Mouse (Mus musculus): Measurements from ENCODE around the gene Ankrd61. TPM values are rescaled to one million over a fixed set of nuclear protein-coding genes. Genes with fewer than 3 reads are reported as not detected.
A peak's percentile ranks its signal among the peaks of the same experiment; 100 is the strongest.

The Ankrd61 gene
- polyA plus RNA-seq (2016; fragmentation: Nextera tagmentation; extraction: Ambion mirVana): 0.46 and 0.66 TPM in 2 replicates

DNA sequence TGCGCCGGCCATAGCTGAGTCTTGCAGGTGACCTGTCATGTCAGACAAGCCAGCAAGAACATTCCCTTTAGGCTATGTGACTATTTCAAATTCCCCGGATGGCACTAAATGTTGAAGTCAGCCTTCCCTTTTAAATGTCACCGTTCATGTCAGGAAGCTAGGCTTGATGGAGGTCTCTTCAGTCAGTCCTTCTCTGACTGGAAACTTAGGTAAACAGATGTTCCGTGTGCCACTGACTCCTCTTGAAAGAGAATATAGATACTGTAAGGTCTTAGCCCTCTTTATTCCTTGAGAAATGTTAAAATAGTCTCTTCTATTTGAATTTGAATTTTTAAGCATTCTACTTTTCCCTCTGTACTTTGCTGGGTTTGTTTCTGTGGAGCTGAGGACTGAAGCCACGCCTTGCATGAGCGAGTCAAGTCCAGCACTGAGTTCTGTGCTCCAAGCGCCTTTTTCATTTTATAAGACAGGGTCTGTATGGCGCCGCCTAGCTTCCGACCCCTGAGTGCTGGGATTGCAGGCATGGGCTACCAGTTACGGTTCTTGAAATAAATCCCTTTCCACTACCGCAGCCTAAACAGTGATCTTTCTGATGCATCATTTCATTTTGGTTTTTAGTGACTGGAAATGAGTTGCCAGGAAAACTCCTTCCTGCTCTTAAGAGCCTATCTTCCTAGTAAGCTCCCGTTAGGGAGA is at the start of gene Ankrd61:
TSS of gene Ankrd61 (minus strand) at position 51 of the 696 bp plus-strand sequence.
- H3K9me3 ChIP-seq: no peaks in the 10 kb centered on the region
- no peak for ATAC-seq (ENCODE audit: low FRiP score)
- no peak within 1 kb of the TSS for H3K9ac ChIP-seq
- no peak within 1 kb of the TSS for H3K4me2 ChIP-seq
- 90% methylated on average over 14 of the region's 14 CpGs for WGBS
- H3K27me3 ChIP-seq: no peaks in the 10 kb centered on the region
- H3K4me3 ChIP-seq (replicated peaks): no peak within 1 kb of the TSS
- H3K27ac ChIP-seq: no peak within 1 kb of the TSS
- no peaks in the 10 kb centered on the region for H3K4me1 ChIP-seq
- peaks cover 71% of the 10 kb centered on the region for H3K36me3 ChIP-seq (replicated peaks)

DNA sequence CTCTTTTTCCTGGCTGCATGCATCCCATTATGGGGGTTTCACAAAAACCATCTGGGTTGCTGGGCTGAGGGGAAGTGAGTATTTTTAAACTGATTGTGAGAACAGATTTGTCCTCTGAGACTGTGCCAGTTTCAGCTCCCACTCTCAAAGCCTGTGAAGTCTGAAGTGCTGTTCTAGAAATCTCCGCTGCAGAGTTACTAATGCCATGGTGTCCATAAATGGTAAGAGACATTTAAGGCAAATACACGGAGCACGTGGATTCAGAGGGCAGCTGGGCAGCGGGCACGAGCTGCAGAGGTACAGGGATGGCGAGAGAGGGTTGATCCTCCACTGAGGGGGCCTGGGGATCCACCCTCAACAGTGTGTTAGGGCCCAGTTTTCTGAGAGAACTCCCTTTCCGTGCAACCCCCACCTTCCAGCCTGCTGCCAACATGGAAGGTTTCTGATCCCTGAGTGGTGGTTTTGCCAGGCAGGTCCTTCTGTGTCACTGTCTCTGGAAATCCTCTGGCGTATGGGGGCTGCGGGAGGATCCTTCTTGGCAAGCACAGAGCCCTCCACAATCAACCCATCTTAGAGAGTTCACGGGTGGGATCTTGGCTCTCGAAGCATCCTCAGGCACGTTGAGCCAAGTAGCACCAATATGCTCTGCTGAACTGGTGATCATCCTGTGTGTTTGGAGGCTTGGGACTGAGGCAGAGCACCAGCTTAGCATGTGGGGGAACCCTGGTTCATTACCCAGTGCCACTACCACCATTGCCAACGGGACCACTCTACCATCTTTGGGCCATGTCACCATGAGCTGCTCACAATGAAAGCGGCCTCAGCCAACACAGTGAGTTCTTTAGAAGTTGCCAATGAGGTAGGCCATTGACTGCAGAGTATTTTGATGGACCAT is 46.0 kb upstream of the Ankrd61 start:
- no peak overlapping the region for H3K4me3 ChIP-seq (replicated peaks)
- H3K9ac ChIP-seq: no peak overlapping the region
- no peaks in the 10 kb centered on the region for H3K27me3 ChIP-seq
- H3K4me2 ChIP-seq: no peak overlapping the region
- no peaks in the 10 kb centered on the region for H3K36me3 ChIP-seq (replicated peaks)
- ATAC-seq (ENCODE audit: low FRiP score): no peak
- no peaks in the 10 kb centered on the region for H3K9me3 ChIP-seq
- H3K27ac ChIP-seq: no peak overlapping the region
- 88% methylated on average over 14 of the region's 14 CpGs for WGBS
- H3K4me1 ChIP-seq: no peaks in the 10 kb centered on the region

DNA sequence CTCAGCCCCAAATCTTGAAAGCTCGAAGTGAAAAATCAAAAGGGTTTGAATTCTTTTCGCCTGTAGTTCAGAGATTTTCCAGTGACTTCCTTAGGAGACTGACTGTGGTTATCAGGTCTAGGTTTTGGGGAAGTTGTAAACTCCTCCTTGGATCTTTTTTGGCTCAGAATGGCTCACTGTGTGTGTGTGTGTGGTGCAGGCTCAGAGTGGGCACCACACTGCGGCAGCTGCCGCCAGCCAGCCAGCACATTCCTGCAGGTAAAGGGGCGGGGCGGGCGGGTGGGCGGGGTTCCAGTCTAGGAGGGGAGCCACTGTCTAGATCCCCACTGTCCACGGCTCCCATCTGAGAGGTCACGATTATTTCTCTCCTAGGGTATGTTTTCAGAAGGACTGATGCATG is 44.1 kb upstream of the Ankrd61 start:
- Histone ChIP-seq H3K9ac (no peak overlapping the region), H3K36me3 (replicated peaks) (no peaks in the 10 kb centered on the region), H3K4me2 (no peak overlapping the region), H3K4me1 (no peaks in the 10 kb centered on the region), H3K9me3 (no peaks in the 10 kb centered on the region), H3K27ac (no peak overlapping the region), H3K4me3 (replicated peaks) (no peak overlapping the region), H3K27me3 (no peaks in the 10 kb centered on the region)
- WGBS: 24% methylated on average over 10 of the region's 10 CpGs
- ATAC-seq (ENCODE audit: low FRiP score): no peak

GRCm38 (mm10) chr5:143936156-143936555 is 38.7 kb upstream of the Ankrd61 start:
- Histone ChIP-seq H3K9ac (no peak overlapping the region), H3K4me2 (no peak overlapping the region), H3K36me3 (replicated peaks) (peaks cover 10% of the 10 kb centered on the region), H3K4me3 (replicated peaks) (no peak overlapping the region), H3K9me3 (no peaks in the 10 kb centered on the region), H3K27me3 (no peaks in the 10 kb centered on the region), H3K27ac (no peak overlapping the region), H3K4me1 (no peaks in the 10 kb centered on the region)
- 88% methylated on average over 9 of the region's 9 CpGs for WGBS
- no peak for ATAC-seq (ENCODE audit: low FRiP score)

DNA sequence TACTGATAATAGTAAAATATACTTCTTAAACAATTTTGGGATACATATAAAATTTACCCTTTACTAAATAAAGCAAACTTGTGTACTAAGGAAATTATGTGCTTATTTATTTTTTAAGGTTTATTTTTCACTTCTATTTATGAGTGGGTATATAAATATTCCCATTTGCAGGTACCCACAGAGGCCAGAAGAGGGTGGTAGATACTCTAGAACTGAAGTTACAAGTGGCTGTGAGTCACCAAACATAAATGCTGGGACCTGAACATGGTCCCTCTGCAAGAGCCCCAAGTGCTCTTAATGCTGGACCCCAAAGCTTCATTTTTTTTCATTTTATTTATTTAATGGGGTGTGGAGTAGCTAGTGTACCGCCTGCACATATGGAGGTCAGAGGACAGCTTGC is 36.4 kb upstream of the Ankrd61 start:
- no peaks in the 10 kb centered on the region for H3K27me3 ChIP-seq
- H3K4me1 ChIP-seq: no peaks in the 10 kb centered on the region
- H3K9ac ChIP-seq: no peak overlapping the region
- H3K36me3 ChIP-seq (replicated peaks): peaks cover 31% of the 10 kb centered on the region
- ATAC-seq (ENCODE audit: low FRiP score): no peak
- WGBS: 79% methylated on average over 1 of the region's 1 CpGs
- no peak overlapping the region for H3K4me2 ChIP-seq
- no peaks in the 10 kb centered on the region for H3K9me3 ChIP-seq
- H3K4me3 ChIP-seq (replicated peaks): no peak overlapping the region
- no peak overlapping the region for H3K27ac ChIP-seq

GRCm38 (mm10) chr5:143933414-143933813 is 35.9 kb upstream of the Ankrd61 start:
- no peak overlapping the region for H3K9ac ChIP-seq
- H3K4me3 ChIP-seq (replicated peaks): no peak overlapping the region
- no peak for ATAC-seq (ENCODE audit: low FRiP score)
- H3K9me3 ChIP-seq: no peaks in the 10 kb centered on the region
- WGBS: 86% methylated on average over 11 of the region's 11 CpGs
- peaks cover 36% of the 10 kb centered on the region for H3K36me3 ChIP-seq (replicated peaks)
- H3K27me3 ChIP-seq: no peaks in the 10 kb centered on the region
- no peaks in the 10 kb centered on the region for H3K4me1 ChIP-seq
- H3K27ac ChIP-seq: no peak overlapping the region
- H3K4me2 ChIP-seq: no peak overlapping the region

DNA sequence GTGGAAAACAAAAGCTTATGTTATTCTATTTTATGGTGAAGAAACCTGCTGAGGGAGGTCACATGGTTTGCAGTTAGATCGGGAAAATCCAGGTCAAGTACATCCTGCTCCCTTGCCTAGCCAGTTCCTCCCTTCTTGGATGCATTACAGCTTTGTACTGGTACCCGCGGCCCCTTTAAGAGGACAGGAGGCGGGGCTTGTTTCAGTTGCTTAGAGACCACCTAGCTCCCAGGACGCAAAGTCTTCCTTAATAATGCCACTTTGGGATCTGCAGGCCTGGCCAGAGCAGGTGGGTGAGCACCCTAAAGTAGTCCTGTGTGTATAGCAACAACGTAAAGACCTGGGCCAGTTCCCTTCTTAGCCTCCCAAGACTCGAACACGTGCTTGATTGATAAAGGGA is 35.3 kb upstream of the Ankrd61 start, which contains the start of gene Rsph10b:
TSS of gene Rsph10b (plus strand) at position 205 of the 400 bp plus-strand sequence.
- Histone ChIP-seq H3K36me3 (replicated peaks) (peaks cover 41% of the 10 kb centered on the region), H3K27ac (no peak within 1 kb of the TSS), H3K9me3 (no peaks in the 10 kb centered on the region), H3K27me3 (no peaks in the 10 kb centered on the region), H3K4me3 (replicated peaks) (no peak within 1 kb of the TSS), H3K9ac (no peak within 1 kb of the TSS), H3K4me1 (no peaks in the 10 kb centered on the region), H3K4me2 (peak within 1 kb of the TSS; percentile 26; the same call in 1 of the 2 replicates)
- no peak for ATAC-seq (ENCODE audit: low FRiP score)
- 14% methylated on average over 8 of the region's 8 CpGs for WGBS

DNA sequence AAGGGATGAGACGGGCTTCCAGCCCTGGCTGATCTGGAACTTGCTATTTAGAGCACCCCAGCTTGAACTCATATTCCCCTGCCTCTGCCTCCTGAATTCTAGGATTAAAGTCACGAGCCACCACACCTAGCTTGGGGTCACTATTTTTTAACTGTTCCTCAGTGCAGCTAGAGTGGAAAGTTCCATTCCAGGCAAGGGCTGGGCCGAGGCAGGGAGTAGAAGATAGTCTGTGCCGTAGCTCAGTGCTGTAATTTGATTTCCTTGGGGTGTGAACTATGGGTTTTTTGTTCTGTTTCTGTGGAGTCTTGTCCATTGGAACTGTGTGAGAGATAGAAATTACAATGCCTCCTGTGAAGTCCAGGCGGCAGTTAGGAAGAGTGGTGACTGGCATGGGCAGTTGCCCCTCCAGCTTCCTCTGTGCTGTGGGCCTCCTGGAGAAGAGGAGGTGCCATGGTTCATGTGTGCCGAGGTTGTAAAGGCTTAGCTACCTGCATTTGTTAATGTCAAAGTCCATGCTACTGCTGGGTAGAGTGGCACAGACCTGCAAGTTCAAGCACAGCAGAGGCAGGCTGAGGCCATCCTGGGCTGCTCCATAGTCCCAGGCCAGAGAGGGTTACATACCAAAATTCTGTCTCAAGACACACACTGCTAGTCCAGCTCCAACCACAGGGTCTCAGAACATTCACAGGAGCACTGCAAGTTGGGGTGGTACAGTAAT is 34.5 kb upstream of the Ankrd61 start:
- Histone ChIP-seq H3K4me3 (replicated peaks) (no peak overlapping the region), H3K27me3 (no peaks in the 10 kb centered on the region), H3K4me2 (no peak overlapping the region), H3K36me3 (replicated peaks) (peaks cover 42% of the 10 kb centered on the region), H3K9ac (no peak overlapping the region), H3K27ac (no peak overlapping the region), H3K4me1 (no peaks in the 10 kb centered on the region), H3K9me3 (no peaks in the 10 kb centered on the region)
- 89% methylated on average over 6 of the region's 6 CpGs for WGBS
- no peak for ATAC-seq (ENCODE audit: low FRiP score)

DNA sequence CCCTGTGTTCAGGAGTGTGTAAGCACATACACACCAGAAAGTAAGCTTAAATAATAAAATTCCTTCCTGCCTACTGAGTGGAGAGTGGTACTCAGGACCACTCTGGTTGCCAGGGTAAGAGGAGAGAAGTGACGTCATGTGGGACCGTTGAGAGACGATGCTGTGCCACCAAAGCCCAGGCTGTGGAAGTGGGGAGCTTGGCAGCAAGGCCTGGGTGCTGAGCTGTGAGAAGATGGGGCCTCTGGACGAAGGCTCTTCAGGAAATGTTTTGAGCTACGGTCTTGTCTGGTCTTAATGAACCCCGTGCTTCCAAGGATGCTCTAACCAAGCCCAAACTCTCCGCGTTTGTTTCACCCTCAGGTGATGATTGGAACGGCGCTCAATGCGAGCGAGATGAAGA is 33.2 kb upstream of the Ankrd61 start:
- no peaks in the 10 kb centered on the region for H3K4me1 ChIP-seq
- H3K4me3 ChIP-seq (replicated peaks): no peak overlapping the region
- H3K27ac ChIP-seq: no peak overlapping the region
- H3K9ac ChIP-seq: no peak overlapping the region
- peaks cover 55% of the 10 kb centered on the region for H3K36me3 ChIP-seq (replicated peaks)
- 94% methylated on average over 12 of the region's 12 CpGs for WGBS
- H3K4me2 ChIP-seq: no peak overlapping the region
- H3K9me3 ChIP-seq: no peaks in the 10 kb centered on the region
- H3K27me3 ChIP-seq: no peaks in the 10 kb centered on the region
- no peak for ATAC-seq (ENCODE audit: low FRiP score)

GRCm38 (mm10) chr5:143929291-143929690 is 31.8 kb upstream of the Ankrd61 start:
- Histone ChIP-seq H3K27me3 (no peaks in the 10 kb centered on the region), H3K27ac (no peak overlapping the region), H3K4me2 (no peak overlapping the region), H3K9me3 (no peaks in the 10 kb centered on the region), H3K4me1 (no peaks in the 10 kb centered on the region), H3K4me3 (replicated peaks) (no peak overlapping the region), H3K36me3 (replicated peaks) (peaks cover 69% of the 10 kb centered on the region), H3K9ac (no peak overlapping the region)
- no peak for ATAC-seq (ENCODE audit: low FRiP score)
- WGBS: 89% methylated on average over 4 of the region's 4 CpGs

DNA sequence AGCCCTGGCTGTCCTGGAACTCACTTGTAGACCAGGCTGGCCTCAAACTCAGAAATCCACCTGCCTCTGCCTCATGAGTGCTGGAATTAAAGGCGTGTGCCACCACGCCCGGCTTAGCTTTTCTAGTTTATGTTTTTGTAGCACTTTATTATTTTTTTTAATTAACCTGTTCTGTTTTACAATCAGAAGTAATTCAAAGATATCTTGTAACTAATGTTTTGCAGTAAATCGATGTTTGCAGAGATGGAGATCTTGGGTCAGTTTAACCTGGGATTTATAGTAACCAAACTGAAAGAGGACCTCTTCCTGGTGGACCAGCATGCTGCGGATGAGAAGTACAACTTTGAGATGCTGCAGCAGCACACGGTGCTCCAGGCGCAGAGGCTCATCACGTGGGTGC is 30.4 kb upstream of the Ankrd61 start, which contains the start of gene Gm42421:
TSS of gene Gm42421 (plus strand) at position 301 of the 400 bp plus-strand sequence.
- no peak for ATAC-seq (ENCODE audit: low FRiP score)
- Histone ChIP-seq H3K9me3 (no peaks in the 10 kb centered on the region), H3K36me3 (replicated peaks) (peaks cover 79% of the 10 kb centered on the region), H3K4me3 (replicated peaks) (no peak within 1 kb of the TSS), H3K9ac (no peak within 1 kb of the TSS), H3K4me2 (no peak within 1 kb of the TSS), H3K27ac (no peak within 1 kb of the TSS), H3K27me3 (no peaks in the 10 kb centered on the region), H3K4me1 (no peaks in the 10 kb centered on the region)
- 94% methylated on average over 8 of the region's 8 CpGs for WGBS

GRCm38 (mm10) chr5:143924781-143925452 is 27.4 kb upstream of the Ankrd61 start:
- no peak overlapping the region for H3K9ac ChIP-seq
- H3K27ac ChIP-seq: no peak overlapping the region
- no peaks in the 10 kb centered on the region for H3K4me1 ChIP-seq
- H3K9me3 ChIP-seq: no peaks in the 10 kb centered on the region
- peaks cover 79% of the 10 kb centered on the region for H3K36me3 ChIP-seq (replicated peaks)
- 89% methylated on average over 6 of the region's 6 CpGs for WGBS
- H3K4me2 ChIP-seq: no peak overlapping the region
- no peak for ATAC-seq (ENCODE audit: low FRiP score)
- no peaks in the 10 kb centered on the region for H3K27me3 ChIP-seq
- no peak overlapping the region for H3K4me3 ChIP-seq (replicated peaks)
